In the genomic region with DNA sequence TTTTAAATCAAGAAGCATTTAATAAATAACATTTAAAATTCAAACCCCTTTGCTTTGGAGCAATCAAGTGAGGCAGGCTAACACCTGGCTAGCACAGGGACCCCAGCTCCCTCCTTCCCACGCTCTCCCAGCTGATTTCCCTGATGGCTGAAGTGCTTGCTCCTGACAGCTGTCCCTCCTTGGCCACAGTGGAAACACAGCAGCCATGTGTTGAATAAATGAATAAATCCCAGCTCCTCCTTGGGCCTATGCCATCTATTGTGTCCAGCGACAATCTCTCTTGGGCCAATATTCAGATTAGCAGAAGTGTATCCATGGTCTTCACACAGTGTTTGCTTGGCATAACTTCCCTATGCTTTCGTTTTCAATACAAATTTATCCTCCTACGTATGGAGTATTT, we compare ENCODE assay signal across 8 mouse cellular contexts.
A peak's percentile ranks its signal among the peaks of the same experiment; 100 is the strongest.
DNase-seq lines count a peak whose midpoint lies in the region; ATAC-seq lines count a peak whose summit lies in the region.
"Had no signal": no experiment of that assay in that cellular context is flagged by ENCODE, and none has a peak within 500 bp of the region (broad histone marks: within the 10 kb centered on the region; RNA-seq: fewer than 3 reads in every experiment).

No protein-coding gene starts in this region.

- no peaks in the 10 kb centered on the region for H3K4me1 ChIP-seq in midbrain, embryonic 12.5 days
- no peaks in the 10 kb centered on the region for H3K4me1 ChIP-seq in limb, embryonic 10.5 days

- no peak overlapping the region for H3K4me2 ChIP-seq in midbrain, embryonic 12.5 days (replicated peaks)

- 59% methylated on average over 4 of the region's 4 CpGs for WGBS in midbrain, embryonic 12.5 days
- WGBS in limb, embryonic 10.5 days = 95% methylated on average over 4 of the region's 4 CpGs

- no peak overlapping the region for H3K9ac ChIP-seq in midbrain, embryonic 12.5 days (replicated peaks)
- H3K9ac ChIP-seq: liver, embryonic 14.5 days had no signal

- no peaks in the 10 kb centered on the region for H3K9me3 ChIP-seq in midbrain, embryonic 12.5 days
- H3K9me3 ChIP-seq in limb, embryonic 10.5 days (replicated peaks) = no peaks in the 10 kb centered on the region

- H3K36me3 ChIP-seq in midbrain, embryonic 12.5 days = no peaks in the 10 kb centered on the region
- H3K36me3 ChIP-seq in limb, embryonic 10.5 days = no peaks in the 10 kb centered on the region

- H3K4me3 ChIP-seq in midbrain, embryonic 12.5 days = no peak overlapping the region
- no peak overlapping the region for H3K4me3 ChIP-seq in limb, embryonic 10.5 days

- ATAC-seq in midbrain, embryonic 12.5 days (ENCODE audit: low FRiP score, low read depth) = peak; percentile 77

- no peaks in the 10 kb centered on the region for H3K27me3 ChIP-seq in midbrain, embryonic 12.5 days
- no peaks in the 10 kb centered on the region for H3K27me3 ChIP-seq in limb, embryonic 10.5 days (ENCODE audit: low read depth, poor library complexity, severe bottlenecking)

- peak; percentile 10 for DNase-seq in gastrocnemius, postnatal 10 days
- DNase-seq in gastrocnemius, adult 8-10 months (ENCODE audit: low spot score in 2 of 2) = no peak
- peak; percentile 20 for DNase-seq in right cerebral cortex, adult 18-20 months
- DNase-seq in right cerebral cortex, postnatal 4 days = no peak
- no peak for DNase-seq in spleen, postnatal 36 days (ENCODE audit: low spot score in 2 of 2)
- no peak for DNase-seq in limb, embryonic 10.5 days (ENCODE audit: low spot score)

- H3K27ac ChIP-seq in midbrain, embryonic 12.5 days (replicated peaks) = peak overlapping the region; percentile 31; the same call in 1 of the 2 replicates
- H3K27ac ChIP-seq in limb, embryonic 10.5 days = no peak overlapping the region
- H3K27ac ChIP-seq: liver, embryonic 14.5 days had no signal

Comparison
In these comparisons a context has a peak if more than half of its experiments do, and no peak if none do; other contexts are left out.
1. DNase-seq: peak in gastrocnemius, postnatal 10 days (single experiment) and right cerebral cortex, adult 18-20 months (single experiment); none in gastrocnemius, adult 8-10 months (0 of 2), right cerebral cortex, postnatal 4 days (single experiment), spleen, postnatal 36 days (0 of 2) and limb, embryonic 10.5 days (single experiment).